Mouse (Mus musculus) cerebellum, adult 2 months (tissue): ENCODE measurements around the gene Poldip3. TPM values are rescaled to one million over a fixed set of nuclear protein-coding genes. Genes with fewer than 3 reads are reported as not detected.

ENCODE experiments used
- DNase-seq, 2 experiments: peaks; one replicate each; pipeline ENCODE4 v3.0.0; 2021
- H3K27ac ChIP-seq: fragments of 200-500 bp; 2 replicates; pipeline ENCODE4 v1.5.1; 2012; ENCODE audit warnings: low read length, control low read depth, inconsistent platforms; ENCODE audit not compliant: insufficient read depth
- H3K27me3 ChIP-seq: fragments of 200-500 bp; 2 replicates; pipeline ENCODE4 v1.6.1; 2012; ENCODE audit warnings: inconsistent platforms, mild to moderate bottlenecking, low read length, moderate library complexity; ENCODE audit not compliant: control insufficient read depth, insufficient read depth
- H3K4me1 ChIP-seq: fragments of 200-500 bp; 2 replicates; pipeline ENCODE4 v1.6.1; 2011; ENCODE audit warnings: low read length; ENCODE audit not compliant: control insufficient read depth, insufficient read depth
- H3K4me3 ChIP-seq: fragments of 200-500 bp; replicated peaks from 2 replicates; pipeline ENCODE3; 2011; ENCODE audit warnings: mild to moderate bottlenecking, low read depth, low read length, control low read depth; ENCODE audit not compliant: insufficient read depth
- CTCF ChIP-seq: fragments of 200-500 bp; IDR thresholded peaks from 2 replicates; pipeline ENCODE4 v1.5.1; 2011; ENCODE audit warnings: low read depth, mild to moderate bottlenecking, control low read depth, low read length, moderate library complexity, borderline replicate concordance; ENCODE audit not compliant: insufficient read depth
- POLR2A ChIP-seq: fragments of 200-500 bp; IDR thresholded peaks from 2 replicates; pipeline ENCODE4 v1.6.1; 2011; ENCODE audit warnings: low read length, control low read depth, borderline replicate concordance; ENCODE audit not compliant: insufficient read depth
- WGBS: fragments of 180-500 bp; shearing (Covaris S2); methylation state at CpG from one replicate; pipeline ENCODE4 v1.1.7; 2018; 5-methylcytosine and 5-hydroxymethylcytosine counted together
- polyA plus RNA-seq: library from polyadenylated mRNA; depleted of rRNA; stranded (reverse); fragments of >200 nt; gene quantifications from 2 replicates; pipeline ENCODE4 v1.2.3, GENCODE M21; 2012; rRNA removed

Poldip3 gene
- polyA plus RNA-seq, 1 experiment = 73.3 TPM

DNA sequence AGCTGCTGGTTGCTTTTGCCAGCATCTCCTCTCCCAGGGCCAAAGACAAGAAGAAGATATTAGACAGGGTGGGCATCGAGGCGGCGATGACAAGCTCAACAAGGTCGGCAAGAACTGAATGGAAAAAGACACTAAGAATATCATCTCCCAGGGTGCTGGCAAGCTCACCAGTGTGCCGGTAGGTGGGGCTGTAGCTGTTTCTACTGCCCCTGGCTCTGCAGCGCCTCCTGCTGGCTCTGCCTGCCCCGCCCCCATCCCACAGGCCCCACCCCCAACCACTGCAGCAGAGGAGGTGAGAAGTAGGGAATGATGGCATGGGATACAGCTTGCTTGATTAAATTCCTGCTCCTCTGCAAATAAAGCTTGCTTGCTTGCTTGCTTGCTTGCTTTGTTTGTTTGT lies 63.3 kb downstream of the Poldip3 start:
- TF ChIP-seq CTCF = 0 out of 2 replicates have a peak, but pooled peaks have one; percentile 20
- TF ChIP-seq POLR2A = no peak
- no peak overlapping the region for H3K27ac ChIP-seq
- DNase-seq = no peak
- no peaks in the 10 kb centered on the region for H3K4me1 ChIP-seq
- no peaks in the 10 kb centered on the region; the same call in 1 of the 2 replicates for H3K27me3 ChIP-seq
- 24% methylated on average over 7 of the region's 7 CpGs for WGBS
- H3K4me3 ChIP-seq = no peak overlapping the region

DNA sequence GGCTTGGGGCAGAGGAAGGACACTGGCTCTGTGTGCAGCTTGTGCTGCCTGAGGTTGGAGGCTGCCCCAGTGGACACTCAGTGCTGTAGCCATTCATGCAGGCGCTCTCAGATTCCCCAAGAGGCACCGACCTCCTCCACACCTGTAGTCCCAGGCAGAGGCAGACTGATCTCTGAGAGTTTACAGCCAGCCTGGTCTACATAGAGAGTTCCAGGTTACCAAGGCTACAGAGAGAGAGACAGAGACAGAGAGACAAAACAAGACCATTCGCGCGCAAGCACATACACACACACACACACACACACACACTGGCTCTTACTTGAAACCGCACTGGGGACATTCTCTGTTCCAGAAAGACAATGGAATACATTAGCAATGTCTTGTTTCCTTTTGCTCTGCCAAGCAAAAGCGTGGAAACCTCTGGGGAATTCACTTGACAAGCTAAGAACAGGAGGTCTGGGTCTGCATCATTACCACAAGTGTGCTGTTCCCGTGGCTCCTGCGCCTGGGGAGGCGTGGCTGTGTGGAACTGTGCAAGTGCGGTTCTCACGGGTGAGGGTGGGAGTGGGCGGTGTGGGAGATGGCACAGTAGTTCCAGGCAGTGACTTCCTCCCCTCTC lies 65.1 kb downstream of the Poldip3 start:
- Histone ChIP-seq H3K27ac (no peak overlapping the region), H3K4me1 (no peaks in the 10 kb centered on the region), H3K4me3 (no peak overlapping the region), H3K27me3 (no peaks in the 10 kb centered on the region; the same call in 1 of the 2 replicates)
- DNase-seq = no peak
- WGBS = 22% methylated on average over 13 of the region's 13 CpGs
- TF ChIP-seq POLR2A = no peak
- TF ChIP-seq CTCF = no peak

GRCm38 (mm10) chr15:83083530-83083929 lies 65.7 kb downstream of the Poldip3 start:
- WGBS = 52% methylated on average over 5 of the region's 5 CpGs
- Histone ChIP-seq H3K27me3 (no peaks in the 10 kb centered on the region; the same call in 1 of the 2 replicates), H3K27ac (no peak overlapping the region), H3K4me3 (no peak overlapping the region), H3K4me1 (no peaks in the 10 kb centered on the region)
- TF ChIP-seq POLR2A = no peak
- TF ChIP-seq CTCF = no peak
- no peak for DNase-seq

Other genes starting within 250 kb of the Poldip3 start
- gene Tcf20, start 161.5 kb downstream of the Poldip3 start, polyA plus RNA-seq = 25.0 and 25.8 TPM in 2 replicates
- 0.67 and 0.80 TPM in 2 replicates for gene Nfam1, start 116.1 kb downstream of the Poldip3 start, polyA plus RNA-seq
- gene Serhl, start 59.9 kb downstream of the Poldip3 start, polyA plus RNA-seq = 16.5 and 19.2 TPM in 2 replicates
- gene Rrp7a, start 26.6 kb downstream of the Poldip3 start, polyA plus RNA-seq = 109 and 114 TPM in 2 replicates
- gene Cyb5r3, start 23.2 kb upstream of the Poldip3 start, polyA plus RNA-seq = 63.5 and 68.6 TPM in 2 replicates
- 3.7 and 5.0 TPM in 2 replicates for gene A4galt, start 102.4 kb upstream of the Poldip3 start, polyA plus RNA-seq
- gene Arfgap3, start 200.9 kb upstream of the Poldip3 start, polyA plus RNA-seq = 19.9 and 21.5 TPM in 2 replicates